In the genomic region with DNA sequence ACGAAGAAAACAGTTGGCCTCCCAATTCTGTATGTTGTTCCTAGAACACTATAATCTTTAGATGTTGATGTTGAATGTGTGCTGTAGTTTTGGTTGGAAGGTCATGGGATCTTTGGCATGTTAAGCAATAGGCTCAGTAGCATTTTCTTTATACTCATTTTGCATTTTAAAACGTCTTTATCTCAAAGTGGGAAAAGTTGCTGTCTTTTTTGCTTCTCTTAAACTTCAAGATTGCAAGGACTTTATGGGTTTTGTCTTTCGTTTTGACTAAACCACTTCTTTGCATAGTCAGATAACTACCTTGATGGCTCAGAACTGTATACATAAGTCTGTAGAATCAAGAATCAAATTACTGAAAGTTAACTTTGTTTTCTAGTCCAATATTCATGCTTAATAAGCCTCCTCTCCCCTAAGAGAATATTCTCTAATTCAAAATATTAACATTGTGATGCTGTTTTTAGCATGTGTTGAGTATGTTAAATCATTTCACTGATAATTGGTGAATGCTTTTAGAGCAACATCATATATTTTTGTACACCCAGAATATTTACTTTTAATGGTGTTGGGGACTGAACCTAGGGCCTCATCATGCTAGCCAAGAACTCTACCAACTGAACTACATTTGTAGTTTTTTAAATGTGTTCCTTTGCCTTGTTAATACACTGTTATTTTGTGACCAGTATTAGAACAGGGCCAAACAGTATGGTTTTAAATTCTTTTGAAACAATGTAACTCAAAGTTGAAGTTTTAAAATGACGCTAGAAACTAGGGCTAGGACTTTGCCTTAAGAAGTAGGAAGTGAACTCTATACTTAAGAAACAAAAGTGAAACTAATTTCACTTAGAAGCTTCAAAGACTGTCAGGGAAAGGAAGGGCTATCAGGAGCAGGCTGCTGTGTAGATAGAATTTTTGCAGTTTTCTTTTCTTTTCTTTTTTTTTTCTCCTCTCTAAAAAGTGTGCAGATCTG, we compare ENCODE assay signal across 8 mouse cellular contexts. TPM values are rescaled to one million over a fixed set of nuclear protein-coding genes. Genes with fewer than 3 reads are reported as not detected.
DNase-seq lines count a peak whose midpoint lies in the region; ATAC-seq and TF ChIP-seq lines count a peak whose summit lies in the region.

No protein-coding gene starts in this region.

- no peak for DNase-seq in neural tube, embryonic 11.5 days (ENCODE audit: low spot score)
- no peak for DNase-seq in neural tube, embryonic 10.5 days (ENCODE audit: extremely low spot score, low spot score)
- no peak for DNase-seq in forebrain, postnatal 0 days
- no peak for DNase-seq in testis, postnatal 10 days (ENCODE audit: low spot score)
- DNase-seq in adrenal gland, postnatal 36 days: no peak
- DNase-seq in layer of hippocampus, adult 9-10 months (ENCODE audit: low spot score): no peak

- no peaks in the 10 kb centered on the region for H3K36me3 ChIP-seq in neural tube, embryonic 11.5 days (ENCODE audit: control insufficient read depth, insufficient read depth, low read length)
- H3K36me3 ChIP-seq in forebrain, postnatal 0 days (ENCODE audit: insufficient read depth): no peaks in the 10 kb centered on the region
- H3K36me3 ChIP-seq in liver, embryonic 15.5 days (replicated peaks): peaks cover 7% of the 10 kb centered on the region
- no peaks in the 10 kb centered on the region for H3K36me3 ChIP-seq in stomach, embryonic 16.5 days (ENCODE audit: control insufficient read depth, insufficient read depth, low read length)

- H3K27ac ChIP-seq in neural tube, embryonic 11.5 days (ENCODE audit: low read depth, low read length): no peak overlapping the region
- H3K27ac ChIP-seq in forebrain, postnatal 0 days (ENCODE audit: low read depth, low read length): no peak overlapping the region
- peak overlapping the region; percentile 94 for H3K27ac ChIP-seq in liver, embryonic 15.5 days (replicated peaks)
- H3K27ac ChIP-seq in stomach, embryonic 16.5 days (ENCODE audit: low read length): no peak overlapping the region

- ATAC-seq in neural tube, embryonic 11.5 days (ENCODE audit: insufficient read depth, low FRiP score, low TSS enrichment): no peak
- no peak for ATAC-seq in forebrain, postnatal 0 days
- no peak for ATAC-seq in liver, embryonic 15.5 days (ENCODE audit: insufficient read depth)
- ATAC-seq in stomach, embryonic 16.5 days (ENCODE audit: insufficient read depth, low FRiP score): no peak

- no peak overlapping the region for H3K9ac ChIP-seq in neural tube, embryonic 11.5 days (ENCODE audit: low read length)
- no peak overlapping the region for H3K9ac ChIP-seq in forebrain, postnatal 0 days
- H3K9ac ChIP-seq in liver, embryonic 15.5 days: peak overlapping the region; percentile 98
- no peak overlapping the region for H3K9ac ChIP-seq in stomach, embryonic 16.5 days (ENCODE audit: low read length)

- peaks cover 12% of the 10 kb centered on the region for H3K4me1 ChIP-seq in neural tube, embryonic 11.5 days (ENCODE audit: control insufficient read depth, insufficient read depth, low read length)
- H3K4me1 ChIP-seq in forebrain, postnatal 0 days (ENCODE audit: insufficient read depth): peaks cover 8% of the 10 kb centered on the region
- peaks cover 40% of the 10 kb centered on the region for H3K4me1 ChIP-seq in liver, embryonic 15.5 days (replicated peaks)
- peaks cover 22% of the 10 kb centered on the region for H3K4me1 ChIP-seq in stomach, embryonic 16.5 days (ENCODE audit: control insufficient read depth, insufficient read depth, low read length)

- no peak for TF ChIP-seq CTCF in forebrain, postnatal 0 days (IDR thresholded peaks at IDR 0.05; ENCODE audit: low read depth)

- H3K4me2 ChIP-seq in neural tube, embryonic 11.5 days (ENCODE audit: low read depth): peak overlapping the region; percentile 73
- peak overlapping the region; percentile 76 for H3K4me2 ChIP-seq in forebrain, postnatal 0 days (ENCODE audit: low read depth)
- H3K4me2 ChIP-seq in liver, embryonic 15.5 days: peak overlapping the region; percentile 74
- peak overlapping the region; percentile 59 for H3K4me2 ChIP-seq in stomach, embryonic 16.5 days (ENCODE audit: low read depth, low read length)

- WGBS in neural tube, embryonic 11.5 days: 58% methylated on average over 4 of the region's 4 CpGs
- 57% methylated on average over 4 of the region's 4 CpGs for WGBS in forebrain, postnatal 0 days
- WGBS in liver, embryonic 15.5 days (ENCODE audit: insufficient replicate concordance): 13% methylated on average over 4 of the region's 4 CpGs
- 47% methylated on average over 4 of the region's 4 CpGs for WGBS in stomach, embryonic 16.5 days

- H3K9me3 ChIP-seq in neural tube, embryonic 11.5 days (ENCODE audit: control insufficient read depth, low read length): no peaks in the 10 kb centered on the region
- no peaks in the 10 kb centered on the region for H3K9me3 ChIP-seq in forebrain, postnatal 0 days (ENCODE audit: low read length)
- H3K9me3 ChIP-seq in liver, embryonic 15.5 days (replicated peaks): no peaks in the 10 kb centered on the region
- H3K9me3 ChIP-seq in stomach, embryonic 16.5 days (replicated peaks; ENCODE audit: control insufficient read depth, low read length): no peaks in the 10 kb centered on the region

- H3K27me3 ChIP-seq in neural tube, embryonic 11.5 days (ENCODE audit: control insufficient read depth, insufficient read depth, low read length): no peaks in the 10 kb centered on the region
- no peaks in the 10 kb centered on the region for H3K27me3 ChIP-seq in forebrain, postnatal 0 days (ENCODE audit: insufficient read depth, low read length)
- H3K27me3 ChIP-seq in liver, embryonic 15.5 days: no peaks in the 10 kb centered on the region
- H3K27me3 ChIP-seq in stomach, embryonic 16.5 days (ENCODE audit: control insufficient read depth, insufficient read depth, low read length): no peaks in the 10 kb centered on the region

- peak overlapping the region; percentile 81; the same call in 1 of the 2 replicates for H3K4me3 ChIP-seq in neural tube, embryonic 11.5 days (ENCODE audit: low read depth, low read length)
- H3K4me3 ChIP-seq in forebrain, postnatal 0 days (ENCODE audit: low read depth, low read length): peak overlapping the region; percentile 79; the same call in 1 of the 2 replicates
- peak overlapping the region; percentile 96 for H3K4me3 ChIP-seq in liver, embryonic 15.5 days (replicated peaks)
- peak overlapping the region; percentile 83 for H3K4me3 ChIP-seq in stomach, embryonic 16.5 days (replicated peaks; ENCODE audit: low read length)

RNA-seq across cellular contexts. Expression of a gene that starts 2.2 kb away (rescaled TPM):
- 28.6 and 30.5 TPM in 2 replicates for polyA plus RNA-seq in neural tube, embryonic 11.5 days (2014; fragmentation: Nextera tagmentation; extraction: Ambion mirVana)
- total RNA-seq in forebrain, postnatal 0 days (2014; rRNA removed): 16.4 and 18.6 TPM in 2 replicates
- polyA plus RNA-seq in forebrain, postnatal 0 days (2015; fragmentation: Nextera tagmentation; extraction: Ambion mirVana): 5.1 and 7.9 TPM in 2 replicates
- polyA plus RNA-seq in liver, embryonic 15.5 days (2015; fragmentation: Nextera tagmentation; extraction: Ambion mirVana): 39.5 and 41.4 TPM in 2 replicates
- 12.0 and 13.1 TPM in 2 replicates for polyA plus RNA-seq in stomach, embryonic 16.5 days (2015; fragmentation: Nextera tagmentation; extraction: Ambion mirVana)
- total RNA-seq in adrenal gland, postnatal 36 days (2021): 10 to 100 TPM; 45.1 to 57.6 TPM
